Mouse (Mus musculus): ENCODE data around the gene Sptlc3. TPM values are rescaled to one million over a fixed set of nuclear protein-coding genes. Genes with fewer than 3 reads are reported as not detected.

Gene Sptlc3
- polyA plus RNA-seq, 1 experiment from 2014 or later, result not detected

DNA sequence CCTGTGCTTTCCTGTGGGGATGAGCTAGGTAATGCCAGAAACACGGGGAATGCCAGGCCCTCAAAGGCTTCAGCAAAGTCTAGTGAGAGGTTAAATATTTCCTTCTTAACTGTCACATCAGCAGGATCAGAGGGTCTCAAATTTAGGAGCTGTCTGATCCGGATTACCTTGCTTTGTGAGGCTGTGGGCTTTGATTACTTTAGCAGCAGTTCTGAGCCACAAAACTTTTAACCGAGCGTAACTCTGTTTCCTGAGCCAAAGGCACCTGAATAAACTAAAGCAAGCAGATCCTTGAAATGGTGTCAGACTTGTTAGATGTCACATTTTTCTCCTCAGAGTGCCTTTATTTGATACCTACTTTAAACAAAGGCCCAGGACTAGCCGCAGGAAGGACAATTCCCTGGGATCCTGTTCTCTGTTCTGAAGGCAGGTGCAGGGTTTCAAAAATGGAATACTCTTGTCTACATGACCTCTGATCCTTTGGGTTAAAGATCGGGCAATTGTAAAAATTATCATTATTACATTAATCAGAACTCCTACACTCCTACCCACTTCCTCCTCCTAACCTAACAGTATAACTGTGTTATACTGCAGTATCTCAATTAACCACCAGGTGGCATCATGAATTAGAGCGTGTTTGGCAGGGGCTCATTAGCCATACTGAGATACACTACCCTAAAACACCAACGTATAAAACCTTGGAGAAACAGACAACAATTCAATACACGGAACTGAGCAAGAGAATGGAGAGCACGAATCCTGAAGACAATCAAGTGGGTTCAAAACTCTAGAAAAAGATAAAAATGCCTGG is 97.4 kb downstream of the Sptlc3 start:
- peak; percentile 67 for ATAC-seq (replicated peaks; ENCODE audit: low FRiP score)
- Histone ChIP-seq H3K4me1 (replicated peaks; ENCODE audit: control insufficient read depth, insufficient read depth, low read length) (no peaks in the 10 kb centered on the region), H3K4me3 (ENCODE audit: low read depth, low read length) (no peak overlapping the region), H3K9ac (ENCODE audit: low read depth, low read length) (no peak overlapping the region), H3K4me2 (no peak overlapping the region), H3K9me3 (ENCODE audit: control insufficient read depth, low read length) (no peaks in the 10 kb centered on the region), H3K27ac (ENCODE audit: low read depth, low read length) (no peak overlapping the region), H3K27me3 (replicated peaks; ENCODE audit: control insufficient read depth, insufficient read depth, low read length) (no peaks in the 10 kb centered on the region), H3K36me3 (ENCODE audit: control insufficient read depth, insufficient read depth, low read length) (no peaks in the 10 kb centered on the region)
- WGBS, result 39% methylated on average over 10 of the region's 10 CpGs
- no peak for DNase-seq (ENCODE audit: low spot score)

DNA sequence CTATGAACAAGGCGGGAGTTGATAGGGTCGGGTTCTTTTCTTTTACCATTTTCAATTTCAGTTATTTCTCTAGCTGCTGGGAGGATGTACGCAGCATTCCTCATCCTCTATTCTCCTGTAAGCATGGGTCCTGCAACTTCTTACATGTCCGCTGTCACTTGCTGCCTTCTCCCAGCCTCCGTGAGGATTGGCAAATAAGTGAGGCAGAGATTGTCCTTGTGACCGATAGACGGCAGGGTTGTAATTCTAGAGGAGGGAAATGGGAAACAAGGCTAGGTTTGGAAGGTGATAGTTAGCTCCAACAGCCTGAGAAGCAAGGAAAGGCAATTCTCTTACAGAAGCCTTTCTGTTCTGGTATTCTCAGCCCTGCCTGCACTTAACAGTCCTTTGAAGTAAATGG is 98.4 kb downstream of the Sptlc3 start:
- Histone ChIP-seq H3K9me3 (ENCODE audit: control insufficient read depth, low read length) (no peaks in the 10 kb centered on the region), H3K36me3 (ENCODE audit: control insufficient read depth, insufficient read depth, low read length) (no peaks in the 10 kb centered on the region), H3K4me1 (replicated peaks; ENCODE audit: control insufficient read depth, insufficient read depth, low read length) (no peaks in the 10 kb centered on the region), H3K9ac (ENCODE audit: low read depth, low read length) (no peak overlapping the region), H3K27me3 (replicated peaks; ENCODE audit: control insufficient read depth, insufficient read depth, low read length) (no peaks in the 10 kb centered on the region), H3K27ac (ENCODE audit: low read depth, low read length) (no peak overlapping the region), H3K4me2 (no peak overlapping the region), H3K4me3 (ENCODE audit: low read depth, low read length) (no peak overlapping the region)
- 72% methylated on average over 7 of the region's 7 CpGs for WGBS
- DNase-seq (ENCODE audit: low spot score) (no peak), ATAC-seq (replicated peaks; ENCODE audit: low FRiP score) (no peak)

DNA sequence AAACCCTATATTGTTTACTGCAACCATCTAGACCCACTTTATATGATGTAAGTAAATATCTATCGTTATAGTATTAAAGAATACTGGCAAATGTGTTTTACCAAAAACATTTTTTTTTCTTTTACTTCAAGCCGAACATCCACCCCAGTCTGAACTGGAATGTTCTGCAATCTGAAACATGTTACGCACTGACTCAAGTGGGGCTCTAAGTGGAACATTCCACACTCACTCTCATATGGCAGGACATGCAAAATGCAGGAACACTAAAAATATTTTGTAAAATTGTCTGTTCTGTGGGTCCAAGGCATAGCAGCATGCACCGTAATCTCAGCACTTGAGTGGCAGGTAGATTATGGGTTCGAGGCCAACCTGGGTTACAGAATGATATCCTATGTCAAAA is 103.5 kb downstream of the Sptlc3 start:
- Histone ChIP-seq H3K4me2 (no peak overlapping the region), H3K4me1 (replicated peaks; ENCODE audit: control insufficient read depth, insufficient read depth, low read length) (no peaks in the 10 kb centered on the region), H3K9me3 (ENCODE audit: control insufficient read depth, low read length) (no peaks in the 10 kb centered on the region), H3K36me3 (ENCODE audit: control insufficient read depth, insufficient read depth, low read length) (no peaks in the 10 kb centered on the region), H3K9ac (ENCODE audit: low read depth, low read length) (no peak overlapping the region), H3K27me3 (replicated peaks; ENCODE audit: control insufficient read depth, insufficient read depth, low read length) (no peaks in the 10 kb centered on the region), H3K27ac (ENCODE audit: low read depth, low read length) (no peak overlapping the region), H3K4me3 (ENCODE audit: low read depth, low read length) (no peak overlapping the region)
- WGBS, result 92% methylated on average over 5 of the region's 5 CpGs
- DNase-seq (ENCODE audit: low spot score) (no peak), ATAC-seq (replicated peaks; ENCODE audit: low FRiP score) (no peak)

GRCm38 (mm10) chr2:139601543-139602194 is 108.0 kb downstream of the Sptlc3 start:
- WGBS, result 55% methylated on average over 7 of the region's 7 CpGs
- Histone ChIP-seq H3K36me3 (ENCODE audit: control insufficient read depth, insufficient read depth, low read length) (no peaks in the 10 kb centered on the region), H3K4me3 (ENCODE audit: low read depth, low read length) (no peak overlapping the region), H3K27me3 (replicated peaks; ENCODE audit: control insufficient read depth, insufficient read depth, low read length) (no peaks in the 10 kb centered on the region), H3K4me2 (no peak overlapping the region), H3K9ac (ENCODE audit: low read depth, low read length) (no peak overlapping the region), H3K9me3 (ENCODE audit: control insufficient read depth, low read length) (no peaks in the 10 kb centered on the region), H3K27ac (ENCODE audit: low read depth, low read length) (no peak overlapping the region), H3K4me1 (replicated peaks; ENCODE audit: control insufficient read depth, insufficient read depth, low read length) (no peaks in the 10 kb centered on the region)
- no peak for ATAC-seq (replicated peaks; ENCODE audit: low FRiP score)
- no peak for DNase-seq (ENCODE audit: low spot score)

GRCm38 (mm10) chr2:139608167-139608566 is 114.5 kb downstream of the Sptlc3 start:
- Histone ChIP-seq H3K27me3 (replicated peaks; ENCODE audit: control insufficient read depth, insufficient read depth, low read length) (no peaks in the 10 kb centered on the region), H3K36me3 (ENCODE audit: control insufficient read depth, insufficient read depth, low read length) (no peaks in the 10 kb centered on the region), H3K9ac (ENCODE audit: low read depth, low read length) (no peak overlapping the region), H3K9me3 (ENCODE audit: control insufficient read depth, low read length) (no peaks in the 10 kb centered on the region), H3K4me1 (replicated peaks; ENCODE audit: control insufficient read depth, insufficient read depth, low read length) (no peaks in the 10 kb centered on the region), H3K27ac (ENCODE audit: low read depth, low read length) (no peak overlapping the region), H3K4me3 (ENCODE audit: low read depth, low read length) (no peak overlapping the region), H3K4me2 (no peak overlapping the region)
- ATAC-seq (replicated peaks; ENCODE audit: low FRiP score), result no peak
- DNase-seq (ENCODE audit: low spot score), result no peak
- 42% methylated on average over 3 of the region's 3 CpGs for WGBS

DNA sequence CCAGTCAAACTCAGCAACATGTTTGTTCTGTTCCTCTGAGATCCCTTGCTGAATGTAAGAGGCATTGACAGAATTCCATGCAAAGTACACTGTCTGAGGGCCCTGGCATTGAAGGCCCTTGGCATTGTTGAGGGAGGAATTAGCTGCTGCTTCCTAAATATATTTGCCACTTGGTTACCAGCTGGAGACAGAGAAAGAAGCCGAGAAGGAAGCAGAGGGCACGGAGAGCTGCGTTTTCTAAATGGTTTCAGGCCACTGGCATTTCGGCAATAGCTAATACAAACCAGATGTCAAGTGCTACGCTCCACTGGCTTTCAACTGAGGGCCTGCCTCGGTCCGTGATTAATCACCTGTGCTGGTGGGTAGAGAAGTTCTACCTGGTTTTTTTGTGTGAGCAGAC is 115.1 kb downstream of the Sptlc3 start:
- H3K4me3 ChIP-seq (ENCODE audit: low read depth, low read length), result no peak overlapping the region
- H3K9me3 ChIP-seq (ENCODE audit: control insufficient read depth, low read length), result no peaks in the 10 kb centered on the region
- no peaks in the 10 kb centered on the region for H3K4me1 ChIP-seq (replicated peaks; ENCODE audit: control insufficient read depth, insufficient read depth, low read length)
- H3K4me2 ChIP-seq, result no peak overlapping the region
- H3K27me3 ChIP-seq (replicated peaks; ENCODE audit: control insufficient read depth, insufficient read depth, low read length), result no peaks in the 10 kb centered on the region
- 42% methylated on average over 7 of the region's 7 CpGs for WGBS
- ATAC-seq (replicated peaks; ENCODE audit: low FRiP score), result no peak
- no peak for DNase-seq (ENCODE audit: low spot score)
- no peak overlapping the region for H3K9ac ChIP-seq (ENCODE audit: low read depth, low read length)
- H3K36me3 ChIP-seq (ENCODE audit: control insufficient read depth, insufficient read depth, low read length), result no peaks in the 10 kb centered on the region
- no peak overlapping the region for H3K27ac ChIP-seq (ENCODE audit: low read depth, low read length)

- no peak overlapping the region for H3K4me2 ChIP-seq
Measured at GRCm38 (mm10) chr2:139609231-139609630, 115.5 kb downstream of the Sptlc3 start.

DNA sequence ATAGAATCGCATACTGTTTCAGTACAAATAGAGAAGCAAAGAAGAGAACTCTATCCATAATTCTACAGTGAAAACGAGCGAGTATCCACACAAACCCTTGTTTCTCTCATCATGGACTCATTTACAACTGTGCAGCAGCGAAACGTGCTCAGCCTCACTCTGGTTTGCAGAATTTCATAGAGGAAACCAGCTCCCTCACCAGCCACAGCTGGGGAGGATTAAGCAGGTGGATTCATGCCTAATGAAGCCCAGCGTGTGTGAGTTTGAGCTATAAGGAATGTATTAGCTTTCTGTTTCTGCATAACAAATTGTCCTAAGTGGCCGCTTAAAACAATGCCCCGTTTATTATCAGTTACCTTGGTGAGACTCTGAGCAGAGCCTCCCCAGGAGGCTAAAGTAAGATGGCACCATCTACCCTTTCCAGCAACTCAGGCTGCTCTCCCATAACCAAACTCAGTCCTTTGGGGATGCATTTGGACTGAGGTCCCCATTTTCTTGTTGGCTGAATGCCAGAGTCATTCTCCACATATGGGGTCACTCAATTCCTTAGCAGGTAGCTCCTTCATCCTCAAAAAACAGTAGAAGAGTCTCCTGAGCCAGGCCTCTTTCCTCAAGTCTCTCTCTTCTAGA is 116.1 kb downstream of the Sptlc3 start:
- H3K27me3 ChIP-seq (replicated peaks; ENCODE audit: control insufficient read depth, insufficient read depth, low read length), result no peaks in the 10 kb centered on the region
- H3K9me3 ChIP-seq (ENCODE audit: control insufficient read depth, low read length), result no peaks in the 10 kb centered on the region
- DNase-seq (ENCODE audit: low spot score) (no peak), ATAC-seq (replicated peaks; ENCODE audit: low FRiP score) (no peak)
- WGBS, result 45% methylated on average over 8 of the region's 8 CpGs
- H3K4me2 ChIP-seq, result no peak overlapping the region
- H3K4me3 ChIP-seq (ENCODE audit: low read depth, low read length), result no peak overlapping the region
- no peaks in the 10 kb centered on the region for H3K4me1 ChIP-seq (replicated peaks; ENCODE audit: control insufficient read depth, insufficient read depth, low read length)
- H3K27ac ChIP-seq (ENCODE audit: low read depth, low read length), result no peak overlapping the region
- H3K36me3 ChIP-seq (ENCODE audit: control insufficient read depth, insufficient read depth, low read length), result no peaks in the 10 kb centered on the region
- H3K9ac ChIP-seq (ENCODE audit: low read depth, low read length), result no peak overlapping the region

More at GRCm38 (mm10) chr2:139609231-139609630, 115.5 kb downstream of the Sptlc3 start:
- Histone ChIP-seq H3K4me1 (replicated peaks; ENCODE audit: control insufficient read depth, insufficient read depth, low read length) (no peaks in the 10 kb centered on the region), H3K4me3 (ENCODE audit: low read depth, low read length) (no peak overlapping the region), H3K27me3 (replicated peaks; ENCODE audit: control insufficient read depth, insufficient read depth, low read length) (no peaks in the 10 kb centered on the region), H3K36me3 (ENCODE audit: control insufficient read depth, insufficient read depth, low read length) (no peaks in the 10 kb centered on the region), H3K27ac (ENCODE audit: low read depth, low read length) (no peak overlapping the region), H3K9ac (ENCODE audit: low read depth, low read length) (no peak overlapping the region), H3K9me3 (ENCODE audit: control insufficient read depth, low read length) (no peaks in the 10 kb centered on the region)
- WGBS, result 57% methylated on average over 7 of the region's 7 CpGs
- ATAC-seq (replicated peaks; ENCODE audit: low FRiP score), result no peak
- DNase-seq (ENCODE audit: low spot score), result no peak
